Mouse (Mus musculus) urinary bladder, adult 2 months (tissue): Measurements from ENCODE around the gene Cyp2j12. TPM values are rescaled to one million over a fixed set of nuclear protein-coding genes. Genes with fewer than 3 reads are reported as not detected.
"Not testable (repeated sequence)": the region's sequence is repeated elsewhere in the genome, so short reads cannot be mapped to it uniquely, and the experiment has no call there.

Experiments
- DNase-seq: peaks from one replicate; pipeline ENCODE4 v3.0.0; 2022; ENCODE audit warnings: low spot score
- polyA plus RNA-seq: library from polyadenylated mRNA; depleted of rRNA; stranded (reverse); fragments of >200 nt; gene quantifications from 2 replicates; pipeline ENCODE4 v1.2.3, GENCODE M21; 2012; rRNA removed

Gene Cyp2j12
- polyA plus RNA-seq: not detected in 2 replicates

- no peak for DNase-seq
Measured at GRCm38 (mm10) chr4:96140732-96141467, at the start of gene Cyp2j12. Gene Cyp2j12 (minus strand): TSS chr4:96141152.

- DNase-seq: not testable (repeated sequence)
Measured at GRCm38 (mm10) chr4:96189321-96189720, 48.4 kb upstream of the Cyp2j12 start.

GRCm38 (mm10) chr4:96188671-96189070, 47.7 kb upstream of the Cyp2j12 start:
- DNase-seq: not testable (repeated sequence)

- DNase-seq: not testable (repeated sequence)
Measured at GRCm38 (mm10) chr4:96188146-96188545, 47.2 kb upstream of the Cyp2j12 start.

- DNase-seq: not testable (repeated sequence)
Measured at GRCm38 (mm10) chr4:96184716-96185115, 43.8 kb upstream of the Cyp2j12 start.

- no peak for DNase-seq
Measured at GRCm38 (mm10) chr4:96162839-96163238, 21.9 kb upstream of the Cyp2j12 start.

- no peak for DNase-seq
Measured at GRCm38 (mm10) chr4:96161575-96161974, 20.6 kb upstream of the Cyp2j12 start.

- DNase-seq: no peak
Measured at GRCm38 (mm10) chr4:96139226-96139625, 1.7 kb downstream of the Cyp2j12 start.

- no peak for DNase-seq
Measured at GRCm38 (mm10) chr4:96134246-96134645, 6.7 kb downstream of the Cyp2j12 start.

GRCm38 (mm10) chr4:96096841-96097240, 44.1 kb downstream of the Cyp2j12 start:
- no peak for DNase-seq

- no peak for DNase-seq
Measured at GRCm38 (mm10) chr4:96091869-96092268, 49.1 kb downstream of the Cyp2j12 start.

- DNase-seq: not testable (repeated sequence)
Measured at GRCm38 (mm10) chr4:96089356-96090048, 51.5 kb downstream of the Cyp2j12 start.

- no peak for DNase-seq
Measured at GRCm38 (mm10) chr4:96078308-96078707, 62.6 kb downstream of the Cyp2j12 start.

GRCm38 (mm10) chr4:96077261-96078125, 63.5 kb downstream of the Cyp2j12 start, which contains the start of gene Cyp2j13:
Gene Cyp2j13 (minus strand): TSS chr4:96077546.
- no peak for DNase-seq

- no peak for DNase-seq
Measured at GRCm38 (mm10) chr4:96062045-96062444, 78.9 kb downstream of the Cyp2j12 start.

- DNase-seq: no peak
Measured at GRCm38 (mm10) chr4:96060106-96060505, 80.8 kb downstream of the Cyp2j12 start.

Other genes with a start within 250 kb of the Cyp2j12 start
- gene Hook1, start 173.9 kb downstream of the Cyp2j12 start, polyA plus RNA-seq: 6.3 and 8.3 TPM in 2 replicates
- not detected in 2 replicates for gene Cyp2j13, start 63.6 kb downstream of the Cyp2j12 start, polyA plus RNA-seq
- gene Cyp2j7, start 95.5 kb upstream of the Cyp2j12 start, polyA plus RNA-seq: not detected in 2 replicates
- not detected in 2 replicates for gene Cyp2j11, start 207.5 kb upstream of the Cyp2j12 start, polyA plus RNA-seq